Mouse (Mus musculus) ES-E14 (cell line): ENCODE measurements at regions not wholly inside any gene's neighbourhood (a gene's known extent, or its start where the extent isn't known, plus 50 kb on each side); places are given as distances from the start of the nearest gene placed in this dataset.

Experiments used
- MAFK ChIP-seq: IDR thresholded peaks from 2 replicates; pipeline ENCODE4 v1.6.1; 2014; ENCODE audit warnings: mild to moderate bottlenecking, low read depth, low read length, inconsistent platforms; ENCODE audit not compliant: insufficient read depth
- ZC3H11A ChIP-seq: IDR thresholded peaks from 2 replicates; pipeline ENCODE4 v1.6.1; 2012; ENCODE audit warnings: low read depth, mild to moderate bottlenecking, inconsistent platforms, low read length, borderline replicate concordance

DNA sequence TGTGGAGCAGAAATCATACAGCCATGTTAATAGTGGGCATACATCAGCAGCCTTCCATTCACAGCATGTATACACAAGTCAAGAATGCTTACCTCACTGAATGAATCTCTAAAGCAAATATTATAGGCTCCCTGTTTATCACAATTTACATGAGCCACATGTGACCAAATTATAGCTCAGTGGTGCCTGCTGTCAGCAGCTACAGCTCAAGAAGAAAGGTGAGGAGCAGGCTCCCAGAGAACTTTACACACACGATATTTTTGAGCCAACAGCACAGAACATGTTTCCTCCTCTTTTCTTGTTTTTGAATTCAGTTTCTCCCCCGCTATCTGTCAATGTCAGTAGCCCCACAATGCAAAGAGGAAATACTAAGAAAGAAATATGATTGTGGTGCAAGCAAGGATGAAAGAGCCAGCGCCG, 1605.4 kb downstream of the 4930444P10Rik start:
- no peak for TF ChIP-seq MAFK
- TF ChIP-seq ZC3H11A: no peak
